Mouse (Mus musculus): ENCODE measurements around the gene Hdgfl2. TPM values are rescaled to one million over a fixed set of nuclear protein-coding genes. Genes with fewer than 3 reads are reported as not detected.
"Not testable (repeated sequence)": the region's sequence is repeated elsewhere in the genome, so short reads cannot be mapped to it uniquely, and the experiment has no call there.

Gene Hdgfl2
- total RNA-seq, 2 experiments from 2014 or later = 104 to 115 TPM

DNA sequence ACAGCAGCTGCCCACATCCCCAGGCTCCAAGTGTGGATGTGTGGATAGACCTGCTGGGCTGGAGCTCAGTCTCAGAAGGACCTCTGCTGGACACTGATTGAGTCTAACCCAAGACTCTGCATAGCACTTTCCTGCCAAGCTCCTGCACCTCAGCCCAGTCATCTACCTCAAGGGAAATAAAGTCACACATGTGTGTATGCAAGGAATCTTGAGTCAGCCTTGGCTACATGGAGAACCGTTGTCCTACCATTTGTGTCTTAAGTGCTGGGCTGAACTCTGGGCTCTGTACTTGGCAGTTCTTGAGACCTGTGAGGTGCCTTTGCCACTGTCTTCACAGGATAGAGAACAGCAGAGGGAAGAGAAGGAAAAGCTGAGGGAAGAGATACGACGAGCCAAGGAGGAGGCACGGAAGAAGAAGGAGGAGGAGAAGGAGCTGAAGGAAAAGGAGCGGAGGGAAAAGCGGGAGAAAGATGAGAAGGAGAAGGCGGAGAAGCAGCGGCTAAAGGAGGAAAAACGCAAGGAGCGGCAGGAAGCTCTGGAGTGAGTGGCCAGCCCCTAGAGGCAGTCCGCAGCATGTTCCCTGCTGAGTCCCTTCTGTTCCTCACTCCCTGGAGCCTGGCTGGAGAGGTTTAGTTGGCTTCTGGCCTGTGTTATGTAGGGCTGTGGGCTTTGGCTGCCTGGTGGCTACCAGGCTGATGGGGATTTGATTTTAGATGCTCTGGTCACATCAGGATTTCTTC, 21.9 kb upstream of the Hdgfl2 start:
- no peak for DNase-seq (ENCODE audit: low spot score in 2 of 2)

DNA sequence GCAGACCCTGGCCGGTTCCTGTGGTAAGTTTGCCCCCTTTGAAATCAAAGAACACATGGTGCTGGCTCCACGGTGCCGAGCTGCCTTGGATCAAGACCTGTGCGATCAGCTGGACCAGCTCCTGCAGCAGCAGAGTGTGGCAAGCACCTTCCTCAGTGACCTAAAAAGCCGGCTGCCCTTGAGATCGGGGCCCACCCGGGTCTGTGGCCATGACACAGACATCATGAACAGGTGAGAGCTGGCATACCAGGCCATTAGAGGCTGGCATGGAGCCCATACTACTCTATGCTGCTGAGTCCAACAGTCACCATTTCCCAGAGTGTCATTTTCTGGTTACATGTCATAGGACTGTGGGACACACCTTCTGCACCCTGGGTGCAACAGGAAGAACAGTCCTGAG, 17.4 kb upstream of the Hdgfl2 start:
- no peak for DNase-seq (ENCODE audit: low spot score in 2 of 2)

DNA sequence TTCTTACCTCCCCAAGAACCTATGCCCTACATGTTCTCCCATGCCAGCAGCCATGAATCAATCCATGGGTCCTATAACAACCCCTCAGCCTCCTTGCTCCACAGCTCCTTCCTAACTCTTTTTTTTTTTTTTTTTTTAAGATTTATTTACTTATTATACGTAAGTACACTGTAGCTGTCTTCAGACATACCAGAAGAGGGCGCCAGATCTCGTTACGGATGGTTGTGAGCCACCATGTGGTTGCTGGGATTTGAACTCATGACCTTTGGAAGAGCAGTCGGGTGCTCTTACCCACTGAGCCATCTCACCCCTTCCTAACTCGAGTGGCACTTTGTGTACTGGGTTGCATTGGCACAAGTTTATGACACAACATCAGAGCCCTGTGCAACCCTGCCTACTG, 13.7 kb upstream of the Hdgfl2 start:
- DNase-seq (ENCODE audit: low spot score in 2 of 2) = not testable (repeated sequence)

DNA sequence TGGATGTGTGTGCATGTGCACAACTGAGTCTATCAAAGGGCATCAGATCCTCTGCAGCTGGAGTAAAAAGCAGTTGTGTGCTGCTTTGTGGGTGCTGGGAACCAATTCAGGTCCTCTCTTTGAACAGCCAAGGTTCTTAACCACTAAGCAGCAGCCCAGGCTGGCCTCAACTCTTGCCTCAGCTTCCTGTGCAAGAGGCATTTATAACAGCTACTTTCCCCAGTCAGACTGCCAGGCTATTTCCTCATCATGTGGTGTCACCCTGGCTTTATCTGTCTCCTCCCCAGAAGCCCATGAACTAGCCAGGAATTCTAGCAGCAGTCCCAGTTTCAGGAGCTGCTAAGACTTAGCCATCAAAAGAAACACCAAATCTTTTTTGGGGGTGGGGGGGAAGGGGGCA, 13.0 kb upstream of the Hdgfl2 start:
- DNase-seq (ENCODE audit: low spot score in 2 of 2) = no peak

DNA sequence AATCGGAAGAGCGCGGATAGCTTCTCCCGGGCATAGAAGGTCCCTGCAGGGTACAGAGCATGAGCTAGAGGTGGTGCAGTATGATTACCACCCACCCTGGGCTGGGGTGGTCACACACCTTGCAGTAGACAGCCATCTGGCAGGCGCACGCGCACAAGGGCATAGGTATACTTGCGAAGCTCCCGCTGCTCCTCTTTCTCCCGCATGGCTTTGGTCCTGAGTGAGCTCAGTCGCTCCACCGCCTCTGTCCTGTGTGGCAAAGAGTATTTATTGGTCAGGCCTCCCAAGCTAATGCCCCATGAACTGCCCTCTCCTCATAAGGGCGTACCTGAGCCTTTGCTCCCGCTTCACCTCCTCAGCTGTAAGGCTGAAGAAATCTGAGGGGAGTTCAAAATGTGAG, 10.4 kb upstream of the Hdgfl2 start:
- no peak for DNase-seq (ENCODE audit: low spot score in 2 of 2)

DNA sequence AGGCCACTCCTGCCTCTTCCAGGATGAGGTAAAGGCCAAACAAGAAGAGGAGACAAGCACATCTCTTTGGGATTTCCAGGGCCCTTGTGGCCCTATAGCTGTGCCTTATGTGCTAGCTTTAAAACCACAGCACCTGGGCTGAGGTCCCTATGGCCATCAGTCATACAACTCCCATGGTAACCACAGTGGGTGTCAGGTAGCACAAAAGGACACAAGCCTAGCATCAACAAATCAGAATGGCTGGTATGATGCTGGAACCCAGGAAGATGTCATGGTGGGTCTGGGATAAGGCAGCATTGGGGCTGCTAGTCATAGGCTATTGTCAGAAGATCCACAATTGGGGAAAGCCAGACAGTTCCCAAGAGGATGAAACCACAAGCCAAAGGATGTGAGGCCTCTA, 8.3 kb upstream of the Hdgfl2 start:
- DNase-seq (ENCODE audit: low spot score in 2 of 2) = no peak

DNA sequence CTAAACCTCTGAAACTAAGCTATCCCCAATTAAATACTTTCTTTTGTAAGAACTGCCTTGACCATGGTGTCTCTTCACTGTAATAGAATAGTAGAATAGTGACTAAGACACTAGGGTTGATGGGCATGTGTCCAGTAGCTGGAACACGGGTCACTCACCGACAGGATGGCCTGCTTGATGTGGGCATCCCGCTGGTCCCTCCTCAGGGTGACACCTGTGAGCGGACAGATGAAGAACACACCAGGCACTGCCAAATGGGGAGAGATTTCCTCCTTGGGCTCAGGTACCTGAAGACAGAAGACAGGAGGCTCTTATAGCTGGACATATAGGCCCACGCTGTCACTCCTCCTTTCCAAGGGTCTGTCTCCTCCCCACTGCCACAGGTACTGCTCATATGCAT, 7.2 kb upstream of the Hdgfl2 start:
- DNase-seq (ENCODE audit: low spot score in 2 of 2) = no peak

DNA sequence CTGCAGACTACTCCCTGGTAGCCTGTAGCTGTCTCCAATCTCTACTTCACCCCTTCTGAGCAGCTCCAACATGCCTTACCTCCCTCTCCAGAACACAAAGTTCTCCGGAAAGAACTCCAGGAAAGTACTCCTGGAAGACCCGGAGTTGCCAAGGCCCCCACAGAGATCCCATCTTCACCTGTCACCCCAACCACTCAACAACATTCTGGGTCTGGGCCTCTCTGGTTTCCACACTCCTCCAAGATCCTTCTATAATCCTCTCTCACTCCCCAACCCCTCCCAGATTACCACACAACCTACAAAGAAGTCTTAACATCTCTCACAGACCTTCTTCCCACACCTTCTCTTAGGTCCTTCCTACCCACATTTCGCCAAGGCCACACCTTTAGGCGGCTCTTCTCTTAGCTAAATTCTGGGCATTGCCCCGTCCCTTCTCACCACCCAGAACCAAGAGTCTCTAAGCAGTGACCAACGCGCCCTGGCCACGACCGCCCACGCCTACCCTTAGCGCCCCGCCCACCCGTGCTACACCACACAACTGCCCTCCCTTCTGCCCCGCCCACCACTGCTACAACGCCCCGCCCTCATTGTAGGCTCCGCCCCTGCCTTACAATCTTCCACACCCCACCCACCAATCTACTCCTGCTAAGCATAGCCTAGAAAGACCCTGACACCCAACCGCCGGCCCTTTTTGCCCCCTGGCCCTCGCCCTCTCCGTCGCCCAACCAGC, 5.2 kb upstream of the Hdgfl2 start:
- peak in 1 of 2 experiments; percentile 68 for DNase-seq (ENCODE audit: low spot score in 2 of 2)

DNA sequence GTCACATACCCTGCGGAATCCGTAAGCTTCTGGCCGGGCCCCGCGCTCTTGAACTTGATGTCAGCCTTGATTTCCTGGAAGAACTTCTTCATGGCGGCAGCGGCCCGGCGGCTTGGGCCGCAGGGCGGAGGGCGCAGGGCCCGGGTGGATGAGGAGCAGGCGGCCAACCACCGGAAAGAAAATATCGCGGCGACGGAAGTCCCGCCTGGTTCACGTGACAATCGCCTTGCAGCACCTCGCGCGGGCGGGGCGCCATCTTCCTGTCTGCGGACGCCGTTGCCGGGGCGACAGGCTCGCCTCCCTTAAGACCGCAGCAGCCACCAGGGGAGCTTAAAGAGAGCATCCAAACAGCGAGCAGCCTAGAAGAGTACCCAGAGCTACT, 4.6 kb upstream of the Hdgfl2 start, which contains the start of gene Ubxn6:
TSS of gene Ubxn6 (minus strand) at position 202 of the 382 bp plus-strand sequence.
- peak; percentile 96 to 97 for DNase-seq (ENCODE audit: low spot score in 2 of 2)

DNA sequence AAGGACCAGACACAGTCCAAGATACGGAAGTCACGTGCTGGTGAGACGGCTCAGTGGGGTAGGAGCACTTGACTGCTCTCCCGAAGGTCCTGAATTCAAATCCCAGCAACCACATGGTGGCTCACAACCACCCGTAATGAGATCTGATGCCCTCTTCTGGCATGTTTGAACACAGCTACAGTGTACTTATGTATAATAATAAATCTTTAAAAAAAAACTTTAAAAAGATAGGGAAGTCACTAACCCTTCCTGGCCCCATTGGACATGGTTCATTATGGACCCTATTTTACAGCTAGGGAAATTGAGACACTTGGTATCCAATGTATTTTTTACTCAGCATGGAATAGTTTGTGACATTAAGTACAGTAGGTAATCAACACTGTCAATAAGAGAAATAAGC, 1.9 kb upstream of the Hdgfl2 start:
- DNase-seq (ENCODE audit: low spot score in 2 of 2) = no peak

DNA sequence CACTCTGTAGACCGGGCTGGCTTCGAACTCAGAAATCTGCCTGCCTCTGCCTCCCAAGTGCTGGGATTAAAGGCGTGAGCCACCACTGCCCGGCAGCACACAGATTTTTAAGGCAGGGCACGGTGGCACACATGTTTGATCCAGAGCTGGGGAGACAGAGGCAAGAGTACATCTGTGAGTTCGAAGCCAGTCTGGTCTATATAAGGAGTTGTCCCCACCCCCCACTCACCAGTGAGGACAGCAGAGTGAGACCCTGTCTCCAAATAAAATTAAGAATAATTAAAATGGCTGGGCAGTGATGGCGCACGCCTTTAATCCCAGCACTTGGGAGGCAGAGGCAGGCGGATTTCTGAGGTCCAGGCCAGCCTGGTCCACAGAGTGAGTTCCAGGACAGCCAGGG, 1.1 kb upstream of the Hdgfl2 start:
- not testable (repeated sequence) for DNase-seq (ENCODE audit: low spot score in 2 of 2)

DNA sequence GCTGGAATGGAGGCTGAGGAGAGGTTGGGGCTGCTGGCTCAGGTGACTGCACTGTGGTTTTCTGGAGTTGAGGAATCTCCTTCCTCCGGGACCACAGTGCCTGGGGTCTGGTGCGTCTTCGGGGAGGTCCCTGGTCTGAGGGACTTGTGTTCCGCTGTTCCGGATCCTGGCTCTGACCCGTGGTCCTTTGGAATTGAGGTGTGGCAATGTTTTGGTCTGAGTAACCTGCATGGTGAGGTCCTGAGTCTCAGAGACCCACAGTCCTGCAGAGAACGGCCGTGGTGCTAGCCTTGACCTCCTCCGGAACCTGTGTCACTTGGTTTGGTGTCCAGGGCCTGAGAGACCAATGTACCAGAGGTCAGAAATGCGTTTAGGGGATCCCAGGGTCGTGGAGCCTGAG, 487 bp downstream of the Hdgfl2 start:
- DNase-seq (ENCODE audit: low spot score in 2 of 2) = peak in 1 of 2 experiments; percentile 25

DNA sequence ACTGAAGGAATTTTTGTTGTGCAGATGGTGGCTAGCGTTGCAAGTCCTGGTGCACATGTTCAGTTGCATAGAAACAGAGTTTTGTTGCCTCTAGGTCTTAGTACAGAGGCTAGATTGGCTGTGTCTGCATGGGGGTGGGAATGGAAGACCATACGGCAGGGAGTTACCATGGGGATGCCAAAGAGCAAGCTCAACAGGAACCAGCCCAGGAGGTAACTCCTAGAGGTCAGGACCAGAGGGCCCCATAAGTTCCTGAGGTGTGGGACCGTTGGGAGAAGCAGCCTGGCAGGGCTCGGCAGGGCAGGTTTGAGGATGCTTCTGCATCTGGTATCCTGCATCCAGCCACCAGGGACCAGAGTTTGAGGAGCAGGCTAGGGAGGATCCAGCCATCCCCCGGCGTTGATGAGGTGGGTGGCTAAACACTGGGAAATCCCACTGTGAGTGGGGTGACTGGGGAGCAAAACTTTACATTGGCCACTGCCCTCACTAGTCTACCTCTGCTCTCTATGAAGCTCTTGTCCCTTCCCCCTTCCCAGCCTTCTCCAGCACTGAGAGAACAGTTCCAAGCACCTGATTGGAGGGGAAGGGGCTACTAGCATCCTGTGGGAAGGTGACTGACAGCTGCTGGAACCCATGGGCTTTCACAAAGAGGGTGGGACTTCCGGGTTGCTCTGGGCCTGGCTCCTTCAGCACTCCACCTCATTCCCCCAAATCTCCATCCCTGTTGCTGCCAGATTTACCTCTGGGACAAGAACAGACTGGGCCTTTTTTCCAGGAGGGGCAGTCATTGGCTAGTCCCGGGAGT, 1.5 kb downstream of the Hdgfl2 start:
- DNase-seq (ENCODE audit: low spot score in 2 of 2) = peak; percentile 59 to 83

DNA sequence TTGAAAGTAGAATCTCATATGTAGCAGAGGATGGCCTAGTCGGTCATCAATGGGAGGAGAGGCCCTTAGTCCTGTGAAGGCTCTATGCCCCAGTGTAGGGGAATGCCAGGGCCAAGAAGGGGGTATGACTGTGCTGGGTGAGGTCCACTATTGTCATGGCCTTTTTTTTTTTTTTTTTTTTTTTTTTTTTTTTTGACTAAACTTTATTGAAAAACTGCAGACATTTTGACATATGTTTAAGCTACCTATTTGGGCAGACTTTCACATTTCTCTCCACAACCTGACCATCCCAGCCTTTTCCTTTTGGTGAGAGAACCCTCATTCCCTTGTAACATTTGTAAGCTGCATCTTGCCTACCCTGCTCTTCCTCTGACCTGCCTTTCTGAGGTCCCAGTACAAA, 12.9 kb downstream of the Hdgfl2 start:
- DNase-seq (ENCODE audit: low spot score in 2 of 2) = no peak

DNA sequence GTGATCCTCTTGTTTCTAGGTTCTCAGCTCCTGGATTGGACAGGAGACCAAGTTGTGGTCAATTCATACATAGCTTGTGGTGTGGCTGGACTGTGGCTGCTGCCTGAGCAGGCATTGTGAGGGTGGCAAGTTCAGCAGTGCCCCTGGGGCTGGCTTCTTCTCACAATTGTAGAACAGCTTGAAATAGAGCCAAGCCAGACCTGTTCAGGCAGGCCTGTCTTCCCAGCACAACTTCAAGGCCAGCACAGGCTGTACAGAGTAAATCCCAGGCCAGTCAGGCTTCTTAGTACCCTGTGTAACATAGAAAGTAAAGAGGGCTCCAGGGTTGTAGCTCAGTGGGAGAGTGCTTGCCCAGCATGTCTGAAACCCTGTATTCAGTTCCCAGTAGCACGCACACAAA, 13.4 kb downstream of the Hdgfl2 start:
- DNase-seq (ENCODE audit: low spot score in 2 of 2) = no peak

DNA sequence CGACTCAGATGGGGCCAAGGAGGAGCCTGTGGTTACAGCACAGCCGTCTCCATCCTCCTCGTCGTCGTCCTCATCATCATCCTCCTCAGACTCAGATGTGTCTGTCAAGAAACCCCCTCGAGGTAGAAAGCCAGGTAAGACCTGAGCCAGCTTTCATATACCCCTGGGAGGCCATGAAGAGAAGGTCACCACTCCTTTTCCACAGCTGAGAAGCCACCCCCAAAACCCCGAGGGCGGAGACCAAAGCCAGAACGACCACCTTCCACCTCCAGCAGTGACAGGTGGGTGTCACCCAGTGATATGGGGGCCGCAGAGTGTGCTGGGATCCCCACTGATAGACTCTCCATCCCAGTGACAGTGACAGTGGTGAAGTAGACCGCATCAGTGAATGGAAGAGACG, 17.4 kb downstream of the Hdgfl2 start:
- no peak for DNase-seq (ENCODE audit: low spot score in 2 of 2)

DNA sequence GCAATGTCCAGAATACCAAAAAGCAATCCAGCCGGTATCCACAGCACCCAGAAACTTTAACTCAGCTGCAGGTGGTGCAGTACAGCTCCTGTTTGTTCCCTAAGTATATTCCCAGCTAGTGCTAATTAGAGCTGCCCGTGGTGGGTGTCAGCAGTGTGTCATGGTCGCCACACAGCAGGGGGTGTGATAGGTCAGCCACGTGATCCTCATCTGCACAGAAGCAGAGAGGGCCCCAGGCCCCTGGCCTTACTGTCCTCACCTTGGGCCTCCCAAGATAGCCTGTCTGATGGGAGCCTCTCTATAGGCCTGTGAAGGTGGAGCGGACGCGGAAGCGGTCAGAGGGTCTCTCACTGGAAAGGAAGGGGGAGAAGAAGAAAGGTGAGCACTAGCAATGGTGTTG, 18.7 kb downstream of the Hdgfl2 start:
- no peak for DNase-seq (ENCODE audit: low spot score in 2 of 2)

DNA sequence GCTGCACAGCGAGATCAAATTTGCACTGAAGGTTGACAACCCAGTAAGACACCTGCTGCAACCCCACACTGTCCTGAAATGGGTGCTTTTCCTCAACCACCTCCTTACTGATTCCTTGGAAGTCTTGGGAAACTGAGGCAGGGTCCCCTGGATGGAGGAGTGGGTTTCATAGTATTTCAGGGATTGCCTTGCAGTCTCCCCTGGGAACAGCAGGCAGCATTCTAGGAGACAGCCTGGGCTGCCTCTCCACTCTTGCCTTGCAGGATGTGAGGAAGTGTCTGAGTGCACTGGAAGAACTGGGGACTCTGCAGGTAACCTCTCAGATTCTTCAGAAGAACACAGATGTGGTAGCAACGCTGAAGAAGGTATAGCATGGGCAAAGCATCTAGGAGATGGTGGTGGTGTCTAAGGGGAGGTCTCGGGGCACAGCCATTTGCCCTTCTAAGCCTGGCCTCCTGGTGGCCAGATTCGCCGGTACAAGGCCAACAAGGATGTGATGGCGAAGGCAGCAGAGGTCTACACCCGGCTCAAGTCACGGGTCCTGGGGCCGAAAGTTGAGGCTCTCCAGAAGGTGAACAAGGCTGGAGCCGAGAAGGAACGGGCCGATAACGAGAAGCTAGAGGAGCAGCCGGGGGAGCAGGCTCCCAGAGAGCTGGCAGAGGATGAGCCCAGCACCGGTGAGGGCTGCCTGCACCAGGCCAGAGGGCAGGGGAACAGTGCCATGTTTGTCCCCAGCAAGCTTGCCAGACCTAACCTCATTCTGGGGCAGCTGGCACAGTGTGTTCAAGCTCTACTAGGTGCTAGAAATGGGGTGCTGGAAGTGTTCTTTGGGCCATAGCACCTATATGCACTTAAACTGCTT, 19.5 kb downstream of the Hdgfl2 start:
- no peak for DNase-seq (ENCODE audit: low spot score in 2 of 2)

DNA sequence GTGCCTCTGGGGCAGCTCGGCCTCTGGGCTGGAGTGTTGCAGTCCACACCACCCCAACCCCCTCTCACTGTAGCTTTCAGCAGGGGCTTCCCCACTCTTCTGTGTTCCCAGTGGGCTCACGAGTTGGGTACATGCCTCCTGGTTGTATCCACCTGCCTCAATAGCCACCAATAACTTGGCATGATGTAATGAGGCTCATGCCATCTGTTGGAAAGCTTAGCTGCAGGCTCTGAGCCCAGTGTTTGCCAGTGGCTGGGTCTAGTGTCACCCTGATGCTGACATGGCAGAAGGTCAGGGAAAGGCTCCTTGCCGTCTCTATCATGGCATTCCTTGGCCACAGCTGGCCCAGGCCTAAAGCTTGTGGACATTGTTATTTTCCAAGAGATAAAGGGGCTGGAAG, 21.4 kb downstream of the Hdgfl2 start:
- DNase-seq (ENCODE audit: low spot score in 2 of 2) = no peak

DNA sequence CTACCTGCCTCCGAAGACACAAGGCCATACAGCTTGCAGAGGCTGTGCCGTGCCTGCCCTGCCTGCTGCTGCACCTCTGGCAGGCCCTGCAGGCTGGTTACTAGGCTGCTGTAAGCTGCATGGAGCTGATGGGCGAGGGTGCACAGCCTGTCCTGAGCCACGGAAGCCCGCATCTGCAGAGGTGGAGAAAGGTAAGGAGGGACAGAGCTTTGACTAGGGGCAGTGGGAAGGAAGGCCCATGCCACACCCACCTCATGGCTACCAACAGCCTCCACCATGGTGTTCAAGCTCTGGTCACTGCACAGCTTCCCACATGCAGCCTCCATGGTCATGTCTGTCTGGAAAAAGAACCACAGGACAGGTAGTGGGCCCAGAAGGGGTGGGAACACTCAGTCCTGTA, 22.7 kb downstream of the Hdgfl2 start:
- no peak for DNase-seq (ENCODE audit: low spot score in 2 of 2)

DNA sequence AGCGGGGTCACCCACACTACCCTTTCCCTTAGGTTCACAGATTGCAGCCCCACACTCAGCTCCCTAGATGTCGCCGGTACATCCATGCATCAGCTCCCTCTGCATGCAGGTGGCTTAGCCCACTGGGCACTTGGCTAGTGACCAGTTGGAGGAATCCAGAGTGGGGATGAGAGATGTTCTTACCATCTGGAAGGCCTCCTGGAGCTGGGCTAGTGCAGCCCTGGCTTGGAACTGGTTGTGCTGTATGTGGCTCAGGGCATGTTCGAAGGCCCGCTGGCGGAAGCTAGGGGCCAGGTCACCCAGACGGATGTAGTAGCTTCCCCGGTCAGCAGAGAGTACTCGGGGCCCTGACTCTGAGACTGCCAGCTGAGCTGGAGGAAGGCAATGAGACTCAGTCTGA, 23.5 kb downstream of the Hdgfl2 start:
- DNase-seq (ENCODE audit: low spot score in 2 of 2) = no peak
